Comparison of ENCODE assay signal across 26 mouse cellular contexts in genomic region chr5:116719200-116719599, GRCm38 (mm10).
DNase-seq lines count a peak whose midpoint lies in the region; ATAC-seq lines count a peak whose summit lies in the region.
"Had no signal": no experiment of that assay in that cellular context is flagged by ENCODE, and none has a peak within 500 bp of the region (broad histone marks: within the 10 kb centered on the region; RNA-seq: fewer than 3 reads in every experiment).

No protein-coding gene starts in this region.

- H3K36me3 ChIP-seq in hindbrain, embryonic 11.5 days (ENCODE audit: control insufficient read depth, insufficient read depth, low read length) = no peaks in the 10 kb centered on the region
- H3K36me3 ChIP-seq in hindbrain, embryonic 12.5 days = no peaks in the 10 kb centered on the region
- H3K36me3 ChIP-seq in neural tube, embryonic 12.5 days = no peaks in the 10 kb centered on the region
- H3K36me3 ChIP-seq in heart, embryonic 10.5 days = no peaks in the 10 kb centered on the region
- H3K36me3 ChIP-seq: embryonic facial prominence, embryonic 10.5 days; embryonic facial prominence, embryonic 13.5 days; forebrain, embryonic 12.5 days; forebrain, embryonic 15.5 days; heart, embryonic 13.5 days; intestine, embryonic 15.5 days had no signal

- WGBS in hindbrain, embryonic 11.5 days = 80% methylated on average over 1 of the region's 1 CpGs
- 80% methylated on average over 1 of the region's 1 CpGs for WGBS in hindbrain, embryonic 12.5 days
- WGBS in neural tube, embryonic 12.5 days = 87% methylated on average over 1 of the region's 1 CpGs
- WGBS in heart, embryonic 10.5 days = 84% methylated on average over 1 of the region's 1 CpGs

- 0 out of 2 replicates have a peak, but pooled peaks cover 2% of the 10 kb centered on the region for H3K4me1 ChIP-seq in hindbrain, embryonic 11.5 days (replicated peaks; ENCODE audit: control insufficient read depth, insufficient read depth, low read length)
- H3K4me1 ChIP-seq in hindbrain, embryonic 12.5 days = peaks cover 5% of the 10 kb centered on the region
- no peaks in the 10 kb centered on the region for H3K4me1 ChIP-seq in neural tube, embryonic 12.5 days
- H3K4me1 ChIP-seq in heart, embryonic 10.5 days = no peaks in the 10 kb centered on the region
- H3K4me1 ChIP-seq: embryonic facial prominence, embryonic 10.5 days; embryonic facial prominence, embryonic 13.5 days; forebrain, embryonic 12.5 days; forebrain, embryonic 15.5 days; heart, embryonic 13.5 days; intestine, embryonic 15.5 days had no signal

- no peaks in the 10 kb centered on the region for H3K27me3 ChIP-seq in hindbrain, embryonic 11.5 days (ENCODE audit: control insufficient read depth, insufficient read depth, low read length)
- H3K27me3 ChIP-seq in hindbrain, embryonic 12.5 days = no peaks in the 10 kb centered on the region
- no peaks in the 10 kb centered on the region for H3K27me3 ChIP-seq in neural tube, embryonic 12.5 days (replicated peaks)
- H3K27me3 ChIP-seq in heart, embryonic 10.5 days (ENCODE audit: insufficient read depth, poor library complexity, severe bottlenecking) = no peaks in the 10 kb centered on the region
- H3K27me3 ChIP-seq: embryonic facial prominence, embryonic 13.5 days; forebrain, embryonic 12.5 days; forebrain, embryonic 15.5 days; heart, embryonic 13.5 days; intestine, embryonic 15.5 days had no signal

- no peak for ATAC-seq in hindbrain, embryonic 11.5 days (ENCODE audit: low FRiP score)
- ATAC-seq in hindbrain, embryonic 12.5 days (ENCODE audit: low FRiP score) = no peak
- ATAC-seq in neural tube, embryonic 12.5 days (ENCODE audit: low FRiP score, low read depth) = 0 out of 2 replicates have a peak, but pooled peaks have one; percentile 41
- ATAC-seq: CD4-positive, CD25-positive, alpha-beta regulatory T cell, adult 4 months; forebrain, embryonic 15.5 days; intestine, embryonic 15.5 days had no signal

- no peaks in the 10 kb centered on the region for H3K9me3 ChIP-seq in hindbrain, embryonic 11.5 days (ENCODE audit: control insufficient read depth, low read length)
- no peaks in the 10 kb centered on the region for H3K9me3 ChIP-seq in hindbrain, embryonic 12.5 days (replicated peaks)
- H3K9me3 ChIP-seq in neural tube, embryonic 12.5 days = no peaks in the 10 kb centered on the region
- no peaks in the 10 kb centered on the region for H3K9me3 ChIP-seq in heart, embryonic 10.5 days
- H3K9me3 ChIP-seq: embryonic facial prominence, embryonic 10.5 days; embryonic facial prominence, embryonic 13.5 days; forebrain, embryonic 12.5 days; forebrain, embryonic 15.5 days; heart, embryonic 13.5 days; intestine, embryonic 15.5 days had no signal

- no peak overlapping the region for H3K27ac ChIP-seq in hindbrain, embryonic 11.5 days (ENCODE audit: low read depth, low read length)
- H3K27ac ChIP-seq in hindbrain, embryonic 12.5 days = no peak overlapping the region
- H3K27ac ChIP-seq in neural tube, embryonic 12.5 days = no peak overlapping the region
- H3K27ac ChIP-seq in heart, embryonic 10.5 days = no peak overlapping the region
- H3K27ac ChIP-seq: embryonic facial prominence, embryonic 10.5 days; embryonic facial prominence, embryonic 13.5 days; forebrain, embryonic 12.5 days; forebrain, embryonic 15.5 days; heart, embryonic 13.5 days; intestine, embryonic 15.5 days had no signal

- H3K4me2 ChIP-seq in hindbrain, embryonic 11.5 days (replicated peaks; ENCODE audit: low read depth, low read length) = no peak overlapping the region
- no peak overlapping the region for H3K4me2 ChIP-seq in hindbrain, embryonic 12.5 days (replicated peaks)
- no peak overlapping the region for H3K4me2 ChIP-seq in neural tube, embryonic 12.5 days (replicated peaks)
- H3K4me2 ChIP-seq: embryonic facial prominence, embryonic 13.5 days; forebrain, embryonic 12.5 days; forebrain, embryonic 15.5 days; heart, embryonic 13.5 days; intestine, embryonic 15.5 days had no signal

- peak; percentile 27 for DNase-seq in hindbrain, embryonic 11.5 days (ENCODE audit: low spot score)
- no peak for DNase-seq in neural tube, embryonic 10.5 days (ENCODE audit: extremely low spot score, low spot score)
- peak; percentile 14 for DNase-seq in embryo, embryonic 11 days
- DNase-seq in mesoderm, embryonic 11.5 days (ENCODE audit: low read depth, low spot score) = peak; percentile 23
- no peak for DNase-seq in heart, embryonic 10.5 days (ENCODE audit: low spot score)
- DNase-seq: adrenal gland, adult 2 months; adrenal gland, postnatal 14 days; cerebellum, adult 11 months; cerebellum, adult 2 months; cerebellum, adult 9-11 months; cerebellum, postnatal 25 days; gastrocnemius, postnatal 25 days; heart, adult 18-20 months; heart, postnatal 14 days; heart, postnatal 4 days; kidney, adult 11 months had no signal

- no peak overlapping the region for H3K4me3 ChIP-seq in hindbrain, embryonic 11.5 days (ENCODE audit: low read depth, low read length)
- H3K4me3 ChIP-seq in hindbrain, embryonic 12.5 days = no peak overlapping the region
- H3K4me3 ChIP-seq in neural tube, embryonic 12.5 days = no peak overlapping the region
- no peak overlapping the region for H3K4me3 ChIP-seq in heart, embryonic 10.5 days
- H3K4me3 ChIP-seq: embryonic facial prominence, embryonic 10.5 days; embryonic facial prominence, embryonic 13.5 days; erythroblast, embryonic 14.5 days; forebrain, embryonic 12.5 days; forebrain, embryonic 15.5 days; heart, embryonic 13.5 days; intestine, embryonic 15.5 days had no signal

- no peak overlapping the region for H3K9ac ChIP-seq in hindbrain, embryonic 11.5 days (ENCODE audit: low read depth, low read length)
- H3K9ac ChIP-seq in hindbrain, embryonic 12.5 days = no peak overlapping the region
- no peak overlapping the region for H3K9ac ChIP-seq in neural tube, embryonic 12.5 days
- H3K9ac ChIP-seq: embryonic facial prominence, embryonic 13.5 days; forebrain, embryonic 12.5 days; forebrain, embryonic 15.5 days; heart, embryonic 13.5 days; intestine, embryonic 15.5 days had no signal

Comparison
In these comparisons a context has a peak if more than half of its experiments do, and no peak if none do; other contexts are left out.
1. DNase-seq: peak in hindbrain, embryonic 11.5 days (single experiment), embryo, embryonic 11 days (single experiment) and mesoderm, embryonic 11.5 days (single experiment); none in neural tube, embryonic 10.5 days (single experiment) and heart, embryonic 10.5 days (single experiment).